Mouse (Mus musculus) hindbrain, embryonic 14.5 days (tissue): Measurements from ENCODE around the gene Zfp318. TPM values are rescaled to one million over a fixed set of nuclear protein-coding genes. Genes with fewer than 3 reads are reported as not detected.
A peak's percentile ranks its signal among the peaks of the same experiment; 100 is the strongest.

Source experiments
- ATAC-seq: fragments of 200-750 bp; cut with Nextera tagmentation; 2 replicates; pipeline ENCODE4 v1.8.0; 2017; ENCODE audit warnings: moderate number of reproducible peaks, mild to moderate bottlenecking, moderate TSS enrichment, moderate library complexity; ENCODE audit not compliant: low FRiP score
- DNase-seq: peaks from one replicate; pipeline ENCODE4 v3.0.0-alpha.2; 2015; ENCODE audit warnings: low spot score
- H3K27ac ChIP-seq: fragments of 300-500 bp; sonication (generic); 2 replicates; pipeline ENCODE4 v1.5.1; 2014; ENCODE audit warnings: mild to moderate bottlenecking, moderate library complexity
- H3K27me3 ChIP-seq: fragments of 300-500 bp; sonication (generic); 2 replicates; pipeline ENCODE4 v1.6.1; 2014; ENCODE audit warnings: mild to moderate bottlenecking, low read length, mixed read lengths; ENCODE audit not compliant: control insufficient read depth, insufficient read depth
- H3K36me3 ChIP-seq: fragments of 300-500 bp; sonication (generic); replicated peaks from 2 replicates; pipeline ENCODE4 v1.6.1; 2014; ENCODE audit not compliant: control insufficient read depth, insufficient read depth
- H3K4me1 ChIP-seq: fragments of 300-500 bp; sonication (generic); replicated peaks from 2 replicates; pipeline ENCODE4 v1.6.1; 2014; ENCODE audit warnings: antibody characterized with exemption, low read length, mixed read lengths; ENCODE audit not compliant: control insufficient read depth, insufficient read depth
- H3K4me2 ChIP-seq: fragments of 300-500 bp; sonication (generic); replicated peaks from 2 replicates; pipeline ENCODE4 v1.6.1; 2014; ENCODE audit warnings: mild to moderate bottlenecking, moderate library complexity
- H3K4me3 ChIP-seq: fragments of 300-500 bp; sonication (generic); replicated peaks from 2 replicates; pipeline ENCODE4 v1.5.1; 2014; ENCODE audit warnings: mild to moderate bottlenecking, low read length
- H3K9ac ChIP-seq: fragments of 300-500 bp; sonication (generic); 2 replicates; pipeline ENCODE4 v1.6.1; 2014
- H3K9me3 ChIP-seq: fragments of 300-500 bp; sonication (generic); 2 replicates; pipeline ENCODE4 v1.6.1; 2016; ENCODE audit warnings: low read length; ENCODE audit not compliant: control insufficient read depth
- WGBS: fragments of 180-500 bp; shearing (Covaris S2); extraction: QIAGEN DNeasy Blood & Tissue Kit; methylation state at CpG from one replicate; pipeline ENCODE4 v1.1.7; 2014; 5-methylcytosine and 5-hydroxymethylcytosine counted together
- polyA plus RNA-seq: library from polyadenylated mRNA; unstranded; fragments of >200 nt; fragmentation: Nextera tagmentation; extraction: Ambion mirVana; gene quantifications from 2 replicates; pipeline ENCODE4 v1.2.1, GENCODE M21; 2014

Zfp318 gene
- polyA plus RNA-seq, 1 experiment from 2014 or later: 31.5 TPM

DNA sequence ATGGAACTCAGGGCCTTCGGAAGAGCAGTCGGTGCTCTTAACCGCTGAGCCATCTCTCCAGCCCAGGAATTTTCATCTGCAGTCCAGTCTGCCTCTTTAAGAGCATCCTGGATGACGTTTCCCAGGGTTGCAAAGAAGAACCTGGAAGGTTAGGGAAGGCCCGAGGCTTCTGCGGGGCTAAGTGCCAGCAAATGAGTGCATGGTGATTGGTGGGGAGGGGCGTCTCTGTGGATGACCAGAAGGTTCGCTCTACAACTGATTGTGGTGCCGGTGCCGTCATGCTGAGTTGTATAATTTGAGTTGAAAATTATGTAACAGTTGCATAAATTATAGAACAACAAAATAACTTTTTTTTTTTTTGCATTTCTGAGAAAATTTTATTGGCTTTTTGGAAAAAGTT, 55.6 kb downstream of the Zfp318 start:
- Histone ChIP-seq H3K4me3 (no peak overlapping the region), H3K4me2 (no peak overlapping the region), H3K9me3 (no peaks in the 10 kb centered on the region), H3K36me3 (no peaks in the 10 kb centered on the region), H3K27me3 (peaks cover 12% of the 10 kb centered on the region), H3K4me1 (no peaks in the 10 kb centered on the region), H3K27ac (no peak overlapping the region), H3K9ac (no peak overlapping the region)
- 91% methylated on average over 10 of the region's 10 CpGs for whole genome bisulfite sequencing
- ATAC-seq (no peak), DNase-seq (no peak)

DNA sequence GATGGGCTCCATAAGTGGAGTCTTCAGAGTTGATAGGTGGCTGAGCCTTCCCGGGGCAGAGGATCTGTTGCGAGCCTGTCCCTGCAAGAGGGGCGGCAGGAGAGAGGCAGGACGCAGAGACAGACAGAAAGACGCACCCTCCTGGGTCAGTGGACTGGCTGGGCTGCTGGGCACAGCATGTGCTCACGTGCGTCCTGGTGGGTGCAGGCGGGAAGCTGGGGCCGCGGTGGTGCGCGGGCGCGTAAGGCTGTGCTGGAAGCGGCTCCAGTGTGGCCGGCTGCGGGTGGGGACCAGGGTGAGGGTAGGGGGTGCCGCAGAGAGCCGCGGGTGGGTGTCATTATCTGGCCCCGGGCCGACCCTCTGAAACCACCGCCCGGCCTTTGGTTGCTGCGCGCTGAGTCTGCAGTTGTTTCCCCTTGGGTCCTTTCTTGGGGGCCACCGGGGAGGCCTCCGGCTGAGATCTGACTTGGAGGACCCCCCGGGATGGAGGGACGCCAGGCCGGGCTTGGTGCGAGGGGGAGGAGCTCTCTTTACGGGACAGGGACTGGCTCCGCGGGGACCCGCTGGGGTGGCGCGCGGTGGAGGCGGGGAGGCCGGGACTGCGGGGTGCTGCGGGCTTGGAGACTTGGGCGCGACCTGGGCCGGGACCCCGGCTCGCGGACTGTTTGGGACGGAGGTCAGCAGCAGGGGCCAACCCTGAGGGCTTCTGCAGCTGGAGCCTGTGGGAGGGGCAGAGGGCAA, 61.5 kb downstream of the Zfp318 start:
- Histone ChIP-seq H3K4me1 (no peaks in the 10 kb centered on the region), H3K4me2 (peak overlapping the region; percentile 27), H3K9me3 (no peaks in the 10 kb centered on the region), H3K36me3 (peaks cover 25% of the 10 kb centered on the region), H3K9ac (no peak overlapping the region), H3K27me3 (peaks cover 32% of the 10 kb centered on the region), H3K27ac (no peak overlapping the region), H3K4me3 (no peak overlapping the region)
- ATAC-seq (no peak), DNase-seq (no peak)
- WGBS: 6% methylated on average over 48 of the region's 50 CpGs

DNA sequence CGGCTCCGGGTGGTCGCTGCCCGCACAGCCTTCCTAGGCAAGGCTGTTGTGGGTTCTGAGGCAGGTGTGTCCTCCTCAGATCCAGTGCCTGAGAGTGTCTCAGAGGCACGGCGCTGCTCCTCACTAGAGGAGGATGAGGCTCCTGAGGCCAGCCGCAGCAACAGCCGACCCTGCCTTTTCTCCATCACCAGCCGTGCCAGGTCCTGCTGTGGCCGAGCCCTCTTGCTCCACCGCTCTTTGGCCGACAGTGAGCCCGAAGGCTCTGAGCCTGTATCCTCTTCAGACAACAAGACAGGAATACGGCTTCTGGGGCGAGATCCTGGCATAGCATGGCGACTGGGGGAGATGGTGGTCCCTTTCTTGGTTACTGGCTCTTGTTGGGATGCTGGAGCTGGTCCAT, 62.7 kb downstream of the Zfp318 start:
- no peaks in the 10 kb centered on the region for H3K9me3 ChIP-seq
- DNase-seq: no peak
- H3K4me1 ChIP-seq: no peaks in the 10 kb centered on the region
- ATAC-seq: no peak
- no peak overlapping the region for H3K9ac ChIP-seq
- H3K4me2 ChIP-seq: no peak overlapping the region
- peaks cover 25% of the 10 kb centered on the region for H3K36me3 ChIP-seq
- WGBS: 89% methylated on average over 16 of the region's 16 CpGs
- H3K4me3 ChIP-seq: no peak overlapping the region
- no peak overlapping the region for H3K27ac ChIP-seq
- peaks cover 32% of the 10 kb centered on the region for H3K27me3 ChIP-seq

DNA sequence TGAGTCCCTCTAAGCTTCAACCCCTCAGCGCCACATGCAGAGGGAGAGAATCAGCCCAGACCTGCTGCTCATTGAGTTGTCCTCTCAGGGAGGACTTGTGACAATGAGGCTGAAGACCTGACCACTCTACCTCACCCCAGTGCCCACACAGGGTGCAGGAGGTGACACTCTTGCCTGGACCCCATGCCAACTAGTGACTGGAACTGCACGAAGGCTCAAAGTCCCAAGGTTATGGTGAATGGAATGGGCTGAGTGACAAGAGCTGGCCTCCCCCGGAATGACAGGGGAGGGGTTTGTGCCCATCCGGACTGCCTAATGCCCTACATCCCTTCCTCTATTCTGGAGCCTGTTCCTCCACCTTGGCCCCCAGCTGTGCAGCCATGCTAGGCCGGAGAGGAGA, 69.2 kb downstream of the Zfp318 start:
- H3K27ac ChIP-seq: no peak overlapping the region
- H3K9ac ChIP-seq: no peak overlapping the region
- 25% methylated on average over 5 of the region's 5 CpGs for WGBS
- H3K4me2 ChIP-seq: no peak overlapping the region
- DNase-seq: no peak
- no peaks in the 10 kb centered on the region for H3K9me3 ChIP-seq
- no peak overlapping the region for H3K4me3 ChIP-seq
- no peaks in the 10 kb centered on the region for H3K36me3 ChIP-seq
- ATAC-seq: no peak
- 0 out of 2 replicates have a peak, but pooled peaks cover 3% of the 10 kb centered on the region for H3K27me3 ChIP-seq
- H3K4me1 ChIP-seq: peaks cover 26% of the 10 kb centered on the region

DNA sequence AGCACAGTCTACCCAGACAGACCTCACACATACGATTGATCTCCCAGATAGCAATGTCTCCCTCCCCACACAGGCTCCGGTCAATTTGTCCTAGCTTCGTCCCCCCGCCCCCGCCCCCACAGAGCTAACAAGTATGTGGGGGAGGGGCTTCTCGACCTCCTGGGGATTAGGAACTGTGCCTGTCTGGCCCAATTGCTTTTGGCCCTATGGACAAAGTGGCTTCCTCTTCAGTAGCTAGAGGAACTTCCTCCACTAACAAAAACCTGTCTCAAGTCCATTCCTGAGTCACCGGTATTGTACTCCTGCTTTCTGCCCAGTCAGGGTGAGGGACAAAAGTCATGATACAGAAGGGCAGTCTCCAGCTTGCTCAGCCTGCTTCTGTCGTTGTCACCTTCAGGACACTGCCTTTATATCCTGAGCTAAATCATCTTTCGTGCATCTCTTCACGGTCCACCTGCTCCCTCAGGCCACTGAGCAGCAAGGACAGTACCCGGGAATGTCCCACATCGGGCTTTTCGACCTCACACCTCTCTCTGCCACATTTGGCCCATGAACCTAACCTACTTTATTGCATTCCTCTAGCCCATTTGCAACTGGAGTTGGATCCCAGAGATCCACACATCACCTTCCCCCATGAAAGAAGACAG, 69.9 kb downstream of the Zfp318 start:
- H3K9ac ChIP-seq: no peak overlapping the region
- DNase-seq: no peak
- no peak overlapping the region for H3K27ac ChIP-seq

DNA sequence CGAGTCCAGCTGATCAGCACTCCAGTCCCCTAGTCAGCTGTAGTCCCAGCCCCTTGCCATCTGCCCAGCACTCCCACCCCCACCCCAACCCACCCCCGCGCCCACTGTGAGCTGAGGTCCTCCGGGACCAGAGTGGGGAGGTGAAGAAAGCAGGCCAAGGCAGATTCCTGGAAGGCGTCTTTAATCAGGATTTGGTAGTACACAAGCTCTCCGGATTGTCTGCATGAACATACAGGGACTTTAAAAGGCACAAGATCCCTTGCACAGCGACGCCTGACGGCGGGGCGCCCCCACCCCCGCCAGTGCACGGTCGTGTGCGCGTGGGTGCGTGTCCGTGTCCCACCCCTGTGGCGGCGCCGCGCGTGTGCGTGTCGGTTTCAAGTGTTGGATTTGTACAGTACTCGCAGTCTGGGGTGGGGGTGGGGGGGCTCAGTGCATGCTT, 70.5 kb downstream of the Zfp318 start:
- H3K4me1 ChIP-seq: peaks cover 26% of the 10 kb centered on the region
- H3K27me3 ChIP-seq: 0 out of 2 replicates have a peak, but pooled peaks cover 3% of the 10 kb centered on the region
- H3K4me3 ChIP-seq: peak overlapping the region; percentile 24
- WGBS: under 1% methylated on average over 26 of the region's 26 CpGs
- peak; percentile 27 for DNase-seq
- no peaks in the 10 kb centered on the region for H3K9me3 ChIP-seq
- H3K36me3 ChIP-seq: peaks cover 11% of the 10 kb centered on the region; the same call in 1 of the 2 replicates
- no peak overlapping the region; the same call in 1 of the 2 replicates for H3K27ac ChIP-seq
- ATAC-seq: peak; percentile 16; the same call in 1 of the 2 replicates
- peak overlapping the region; percentile 60 for H3K4me2 ChIP-seq
- peak overlapping the region; percentile 42 for H3K9ac ChIP-seq

More for the DNA sequence above, 69.9 kb downstream of the Zfp318 start:
- Histone ChIP-seq H3K27me3 (0 out of 2 replicates have a peak, but pooled peaks cover 3% of the 10 kb centered on the region), H3K36me3 (peaks cover 6% of the 10 kb centered on the region; the same call in 1 of the 2 replicates), H3K4me3 (no peak overlapping the region), H3K9me3 (no peaks in the 10 kb centered on the region), H3K4me1 (peaks cover 26% of the 10 kb centered on the region), H3K4me2 (peak overlapping the region; percentile 60; the same call in 1 of the 2 replicates)
- WGBS: 7% methylated on average over 13 of the region's 13 CpGs
- ATAC-seq: no peak

DNA sequence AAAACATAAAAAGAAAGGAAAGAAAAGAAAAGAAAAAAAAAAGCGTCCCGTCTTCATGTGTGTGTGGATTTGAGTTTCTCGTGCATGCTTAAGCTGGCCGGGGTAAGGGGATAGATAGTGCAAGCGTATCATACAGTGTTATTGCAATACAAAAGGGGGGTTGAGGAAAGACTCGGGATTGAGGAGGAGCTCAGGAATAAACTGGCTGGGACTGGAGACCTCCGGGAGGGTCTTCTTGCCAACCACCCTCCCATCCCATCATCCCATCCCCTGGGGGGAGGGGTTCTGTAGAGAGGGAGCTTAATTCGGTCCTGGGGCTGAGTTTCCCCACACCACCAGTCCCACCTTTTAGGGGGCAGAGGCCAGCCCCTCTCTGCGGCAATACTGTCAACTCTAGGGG, 71.0 kb downstream of the Zfp318 start:
- peak overlapping the region; percentile 24 for H3K4me3 ChIP-seq

DNA sequence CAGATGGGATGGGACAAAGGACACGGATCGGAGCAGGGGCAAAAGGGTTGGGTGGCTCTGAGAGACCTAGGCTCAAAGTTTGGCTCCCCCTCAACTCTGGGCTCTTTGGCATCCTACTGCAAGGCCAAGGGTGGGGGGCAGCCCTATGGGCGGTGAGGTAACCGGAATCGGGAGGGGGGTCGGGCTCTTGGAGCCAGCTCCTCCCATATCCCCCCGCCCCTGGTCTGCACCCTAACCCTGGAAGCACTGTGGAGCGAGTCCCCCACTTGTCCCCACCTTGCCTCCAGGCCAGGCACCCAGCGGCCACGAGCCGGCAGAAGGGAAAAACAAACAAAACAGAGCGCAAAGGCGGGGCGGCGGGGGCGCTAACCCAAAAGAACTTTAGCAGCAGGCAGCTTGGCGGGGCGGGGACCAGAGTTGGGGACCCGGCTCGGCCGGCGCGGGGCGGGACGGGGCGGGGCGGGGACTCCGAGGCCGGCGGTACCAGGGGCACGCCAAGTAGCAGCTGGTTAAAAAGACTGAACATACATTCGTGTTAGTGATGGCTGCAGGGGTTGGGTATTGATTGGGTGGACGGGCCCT, 71.7 kb downstream of the Zfp318 start:
- 0 out of 2 replicates have a peak, but pooled peaks cover 3% of the 10 kb centered on the region for H3K27me3 ChIP-seq
- H3K27ac ChIP-seq: no peak overlapping the region
- DNase-seq: no peak
- peaks cover 26% of the 10 kb centered on the region for H3K4me1 ChIP-seq
- peak overlapping the region; percentile 60 for H3K4me2 ChIP-seq
- WGBS: 1% methylated on average over 33 of the region's 33 CpGs
- H3K9ac ChIP-seq: peak overlapping the region; percentile 44
- peaks cover 21% of the 10 kb centered on the region for H3K36me3 ChIP-seq
- H3K4me3 ChIP-seq: peak overlapping the region; percentile 24
- ATAC-seq: peak; percentile 12; the same call in 1 of the 2 replicates
- no peaks in the 10 kb centered on the region for H3K9me3 ChIP-seq

More for the DNA sequence above, 71.0 kb downstream of the Zfp318 start:
- peak overlapping the region; percentile 44 for H3K9ac ChIP-seq
- H3K36me3 ChIP-seq: peaks cover 15% of the 10 kb centered on the region
- WGBS: under 1% methylated on average over 9 of the region's 9 CpGs
- peaks cover 26% of the 10 kb centered on the region for H3K4me1 ChIP-seq
- no peak for ATAC-seq
- 0 out of 2 replicates have a peak, but pooled peaks cover 3% of the 10 kb centered on the region for H3K27me3 ChIP-seq
- DNase-seq: peak; percentile 36
- peak overlapping the region; percentile 60 for H3K4me2 ChIP-seq
- no peaks in the 10 kb centered on the region for H3K9me3 ChIP-seq
- H3K27ac ChIP-seq: no peak overlapping the region; the same call in 1 of the 2 replicates

DNA sequence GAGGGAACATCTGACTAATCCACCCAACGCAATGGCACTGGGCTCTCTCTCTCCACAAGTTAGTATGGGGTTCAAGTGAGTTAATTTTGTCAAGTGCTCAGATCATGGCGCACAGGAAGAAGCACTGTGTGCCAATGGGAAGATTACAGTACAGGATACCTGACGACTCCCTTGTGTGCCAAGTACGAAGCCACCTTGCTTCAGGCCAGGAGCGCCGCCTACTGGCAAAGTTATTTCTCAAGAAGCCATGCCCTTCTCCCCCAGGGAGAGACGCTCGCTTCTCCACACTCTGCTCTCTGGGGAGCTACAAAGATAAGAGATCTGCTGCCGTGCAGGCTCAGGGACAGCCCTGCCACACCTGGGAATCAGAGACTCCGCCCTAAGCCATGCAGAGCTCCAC, 74.3 kb downstream of the Zfp318 start:
- Histone ChIP-seq H3K4me1 (peaks cover 26% of the 10 kb centered on the region), H3K9me3 (no peaks in the 10 kb centered on the region), H3K36me3 (peaks cover 38% of the 10 kb centered on the region), H3K9ac (no peak overlapping the region), H3K27me3 (peaks cover 10% of the 10 kb centered on the region), H3K27ac (no peak overlapping the region), H3K4me2 (no peak overlapping the region), H3K4me3 (no peak overlapping the region)
- ATAC-seq: no peak
- WGBS: 15% methylated on average over 10 of the region's 10 CpGs
- DNase-seq: no peak
